Comparison of ENCODE assay signal across 9 mouse cellular contexts in genomic region chr9:63909618-63910017, GRCm38 (mm10).
DNase-seq lines count a peak whose midpoint lies in the region; TF ChIP-seq lines count a peak whose summit lies in the region.
"Had no signal": no experiment of that assay in that cellular context is flagged by ENCODE, and none has a peak within 500 bp of the region (broad histone marks: within the 10 kb centered on the region; RNA-seq: fewer than 3 reads in every experiment).

No protein-coding gene starts in this region.

- no peaks in the 10 kb centered on the region for H3K79me2 ChIP-seq in C2C12 (ENCODE audit: control insufficient read depth, insufficient read depth)
- H3K79me2 ChIP-seq in heart, adult 2 months (replicated peaks; ENCODE audit: control insufficient read depth, insufficient read depth, low read length) = no peaks in the 10 kb centered on the region

- no peak overlapping the region for H3K4me3 ChIP-seq in C2C12 (ENCODE audit: insufficient read depth, poor library complexity, severe bottlenecking)
- H3K4me3 ChIP-seq in heart, adult 2 months = no peak overlapping the region
- no peak overlapping the region for H3K4me3 ChIP-seq in lung, adult 2 months (replicated peaks; ENCODE audit: extremely low read depth, low read depth, low read length)
- H3K4me3 ChIP-seq: limb, embryonic 15.5 days had no signal

- DNase-seq in ZHBTc4 (ENCODE audit: low read depth, low spot score) = peak; percentile 90
- peak; percentile 88 for DNase-seq in embryo, embryonic 10 days (ENCODE audit: low spot score)
- DNase-seq in heart, adult 2 months = peak; percentile 69 to 79
- DNase-seq in kidney, postnatal 36 days = peak; percentile 78 to 89
- peak; percentile 78 for DNase-seq in lung, adult 2 months
- DNase-seq in right cerebral cortex, postnatal 25 days = peak; percentile 70
- peak; percentile 87 for DNase-seq in urinary bladder, postnatal 14 days (ENCODE audit: low spot score)

- H3K4me1 ChIP-seq in heart, adult 2 months (ENCODE audit: control insufficient read depth, insufficient read depth, low read length) = no peaks in the 10 kb centered on the region; the same call in 1 of the 2 replicates
- H3K4me1 ChIP-seq in lung, adult 2 months (ENCODE audit: control insufficient read depth, insufficient read depth, low read length) = peaks cover 6% of the 10 kb centered on the region

- no peak for TF ChIP-seq EP300 in heart, adult 2 months (IDR thresholded peaks at IDR 0.05; ENCODE audit: insufficient read depth, low read depth, low read length)

- no peak overlapping the region for H3K9ac ChIP-seq in heart, adult 2 months (ENCODE audit: low read depth, low read length)
- H3K9ac ChIP-seq: limb, embryonic 15.5 days had no signal

- H3K79me3 ChIP-seq in C2C12 (ENCODE audit: low read depth) = no peaks in the 10 kb centered on the region

- WGBS in heart, adult 2 months = 16% methylated on average over 5 of the region's 5 CpGs
- WGBS in lung, adult 2 months = 11% methylated on average over 5 of the region's 5 CpGs

- peak; percentile 89 for TF ChIP-seq CTCF in C2C12 (IDR thresholded peaks at IDR 0.05; ENCODE audit: control insufficient read depth, insufficient read depth, insufficient read length)
- TF ChIP-seq CTCF in heart, adult 2 months (IDR thresholded peaks at IDR 0.05) = peak; percentile 73
- TF ChIP-seq CTCF in lung, adult 2 months (IDR thresholded peaks at IDR 0.05; ENCODE audit: insufficient read depth, low read length) = peak; percentile 85

- no peak overlapping the region for H3K27ac ChIP-seq in heart, adult 2 months
- H3K27ac ChIP-seq: limb, embryonic 15.5 days had no signal

- no peak for TF ChIP-seq POLR2A in heart, adult 2 months (IDR thresholded peaks at IDR 0.05; ENCODE audit: insufficient read depth, low read depth, low read length)
- TF ChIP-seq POLR2A in lung, adult 2 months (IDR thresholded peaks at IDR 0.05; ENCODE audit: borderline replicate concordance, extremely low read depth, low read depth, low read length) = no peak

- H3ac ChIP-seq in C2C12 (ENCODE audit: control insufficient read depth, insufficient read length, low read depth) = no peak overlapping the region

- H3K36me3 ChIP-seq in C2C12 (ENCODE audit: control insufficient read depth, insufficient read depth) = no peaks in the 10 kb centered on the region
- no peaks in the 10 kb centered on the region for H3K36me3 ChIP-seq in heart, adult 2 months (ENCODE audit: control insufficient read depth, insufficient read depth, low read length)
- H3K36me3 ChIP-seq: limb, embryonic 15.5 days had no signal

- H3K27me3 ChIP-seq in C2C12 (ENCODE audit: control insufficient read depth, insufficient read depth, insufficient read length) = no peaks in the 10 kb centered on the region
- H3K27me3 ChIP-seq in heart, adult 2 months (ENCODE audit: control insufficient read depth, insufficient read depth, low read length) = no peaks in the 10 kb centered on the region
- H3K27me3 ChIP-seq: limb, embryonic 15.5 days had no signal

- intact Hi-C loops in heart, adult 2 months (cut with DNase I) = no loop called here

TF ChIP-seq in C2C12, 6 proteins besides CTCF, POLR2A, EP300 and RAD21:
- TF ChIP-seq FOSL1 (IDR thresholded peaks at IDR 0.05; ENCODE audit: insufficient read depth, low read length, poor library complexity, severe bottlenecking) (no peak), CEBPB (IDR thresholded peaks at IDR 0.05; ENCODE audit: low read depth) (no peak), USF1 (IDR thresholded peaks at IDR 0.05; ENCODE audit: low read depth) (no peak), MAX (IDR thresholded peaks at IDR 0.05) (no peak), MYOD1 (IDR thresholded peaks at IDR 0.05; ENCODE audit: control insufficient read depth, insufficient read length, low read depth) (no peak), MYOG (IDR thresholded peaks at IDR 0.05; ENCODE audit: control insufficient read depth, extremely low read depth, insufficient read length) (no peak)
